Mouse (Mus musculus): ENCODE measurements around the gene Sp2. TPM values are rescaled to one million over a fixed set of nuclear protein-coding genes. Genes with fewer than 3 reads are reported as not detected.

The Sp2 gene
- polyA plus RNA-seq, 1 experiment from 2014 or later: 19.6 TPM

DNA sequence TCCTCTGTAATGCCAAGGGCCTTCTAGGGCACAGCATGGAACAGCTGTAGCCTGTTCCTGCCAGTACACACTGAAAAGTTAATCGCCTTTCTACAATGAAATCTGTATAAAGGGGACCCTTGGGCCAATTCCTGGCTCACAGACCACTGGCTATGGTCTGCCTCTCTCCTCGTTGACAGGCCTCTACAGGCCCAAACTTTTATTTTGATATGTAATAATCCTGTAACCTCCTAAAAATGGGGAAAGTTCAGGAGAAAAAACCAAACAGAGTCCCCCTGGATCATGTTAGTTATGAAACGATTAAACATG is 6.4 kb downstream of the Sp2 start:
- H3K4me3 ChIP-seq (replicated peaks): peak overlapping the region; percentile 94
- H3K9ac ChIP-seq (replicated peaks): peak overlapping the region; percentile 95
- peak overlapping the region; percentile 97 for H3K27ac ChIP-seq
- no peaks in the 10 kb centered on the region for H3K9me3 ChIP-seq
- peaks cover 51% of the 10 kb centered on the region for H3K4me1 ChIP-seq (replicated peaks)
- WGBS: 54% methylated on average over 3 of the region's 3 CpGs
- peaks cover 1% of the 10 kb centered on the region; the same call in 1 of the 2 replicates for H3K27me3 ChIP-seq
- no peaks in the 10 kb centered on the region for H3K36me3 ChIP-seq
- peak overlapping the region; percentile 69 for H3K4me2 ChIP-seq (replicated peaks)
- no peak for ATAC-seq

- WGBS: 83% methylated on average over 10 of the region's 10 CpGs
- H3K4me3 ChIP-seq (replicated peaks): peak overlapping the region; percentile 94
Measured at GRCm38 (mm10) chr11:96975511-96976378, 7.0 kb downstream of the Sp2 start.

DNA sequence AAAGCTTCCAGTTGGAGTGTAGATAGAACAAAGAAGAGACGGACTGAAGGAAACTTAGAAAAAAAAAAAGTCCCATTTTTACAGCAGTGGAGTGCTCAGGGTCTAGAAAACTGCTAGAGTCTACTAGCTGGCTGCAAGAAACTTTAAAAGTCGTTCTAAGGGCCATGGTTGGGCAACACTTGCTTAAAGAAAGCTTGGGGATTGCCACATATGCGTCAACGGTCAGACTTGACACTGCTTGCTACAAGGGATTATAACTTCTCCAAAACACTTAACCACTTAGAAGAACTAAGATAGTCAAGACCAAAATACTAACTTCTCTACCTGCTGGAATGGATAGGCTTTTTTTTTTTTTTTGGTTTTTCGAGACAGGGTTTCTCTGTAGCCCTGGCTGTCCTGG is 7.9 kb downstream of the Sp2 start:
- H3K9me3 ChIP-seq: no peaks in the 10 kb centered on the region
- peaks cover 55% of the 10 kb centered on the region for H3K4me1 ChIP-seq (replicated peaks)
- H3K9ac ChIP-seq (replicated peaks): no peak overlapping the region
- H3K27me3 ChIP-seq: no peaks in the 10 kb centered on the region
- H3K27ac ChIP-seq: no peak overlapping the region
- no peaks in the 10 kb centered on the region for H3K36me3 ChIP-seq
- 87% methylated on average over 5 of the region's 5 CpGs for WGBS
- no peak overlapping the region for H3K4me3 ChIP-seq (replicated peaks)
- H3K4me2 ChIP-seq (replicated peaks): no peak overlapping the region
- ATAC-seq: no peak

More at GRCm38 (mm10) chr11:96975511-96976378, 7.0 kb downstream of the Sp2 start:
- no peaks in the 10 kb centered on the region for H3K9me3 ChIP-seq
- no peaks in the 10 kb centered on the region for H3K27me3 ChIP-seq
- no peaks in the 10 kb centered on the region for H3K36me3 ChIP-seq
- peaks cover 51% of the 10 kb centered on the region for H3K4me1 ChIP-seq (replicated peaks)
- H3K4me2 ChIP-seq (replicated peaks): peak overlapping the region; percentile 69
- H3K9ac ChIP-seq (replicated peaks): peak overlapping the region; percentile 95
- H3K27ac ChIP-seq: peak overlapping the region; percentile 97
- no peak for ATAC-seq

DNA sequence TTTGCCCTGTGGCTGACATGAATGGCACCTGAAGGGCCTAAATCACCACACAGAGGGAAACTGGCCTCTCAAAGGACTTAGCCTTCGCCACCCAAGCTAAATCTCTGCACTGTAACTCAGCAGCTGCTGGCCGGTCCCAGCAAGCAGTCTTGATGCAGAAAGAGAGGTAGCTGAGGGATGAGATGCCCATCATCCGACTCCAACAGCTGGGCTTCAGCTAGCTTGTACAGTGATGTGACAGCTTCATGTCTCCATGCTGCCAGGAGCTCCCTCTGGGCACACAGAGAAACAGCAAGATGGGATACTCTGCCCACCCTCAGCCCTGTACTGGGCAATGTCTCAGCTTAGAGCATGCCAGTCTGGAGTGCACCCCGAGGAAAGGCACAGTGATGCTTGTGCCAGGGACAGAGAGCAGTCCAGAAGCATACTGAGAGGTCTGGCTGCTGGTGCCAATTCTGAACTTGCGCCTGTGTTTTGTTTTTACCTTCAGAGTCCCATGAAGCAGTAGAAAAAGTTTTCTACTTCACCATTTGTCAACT is 9.3 kb downstream of the Sp2 start:
- H3K4me1 ChIP-seq (replicated peaks): peaks cover 61% of the 10 kb centered on the region
- no peak for ATAC-seq
- H3K36me3 ChIP-seq: no peaks in the 10 kb centered on the region
- no peaks in the 10 kb centered on the region for H3K27me3 ChIP-seq
- no peak overlapping the region for H3K4me3 ChIP-seq (replicated peaks)
- peak overlapping the region; percentile 67 for H3K27ac ChIP-seq
- no peak overlapping the region for H3K4me2 ChIP-seq (replicated peaks)
- 87% methylated on average over 5 of the region's 5 CpGs for WGBS
- 0 out of 2 replicates have a peak overlapping the region, but pooled peaks have one; percentile 36 for H3K9ac ChIP-seq (replicated peaks)
- H3K9me3 ChIP-seq: no peaks in the 10 kb centered on the region

DNA sequence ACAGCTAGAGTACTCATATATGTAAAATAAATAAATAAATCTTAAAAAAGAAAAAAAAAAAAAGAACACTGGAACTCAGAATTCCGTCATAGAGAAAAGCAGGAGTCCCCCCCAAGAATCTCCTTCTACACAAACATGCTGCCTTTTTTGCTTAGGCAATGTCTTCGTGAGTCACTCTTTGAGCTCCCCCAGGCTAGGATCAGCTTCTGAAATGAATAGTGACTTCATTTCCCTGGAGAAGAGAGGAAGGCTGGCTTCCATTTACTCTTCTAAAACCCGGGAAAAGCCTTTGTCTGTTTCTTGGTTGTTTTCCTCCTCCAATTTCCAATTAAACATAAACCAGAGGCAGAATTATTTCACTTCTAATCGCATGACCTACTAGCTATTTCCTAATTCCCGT is 9.9 kb downstream of the Sp2 start:
- 74% methylated on average over 5 of the region's 5 CpGs for WGBS
- Histone ChIP-seq H3K4me3 (replicated peaks) (no peak overlapping the region), H3K27me3 (no peaks in the 10 kb centered on the region), H3K9me3 (no peaks in the 10 kb centered on the region), H3K4me2 (replicated peaks) (no peak overlapping the region), H3K36me3 (no peaks in the 10 kb centered on the region), H3K27ac (peak overlapping the region; percentile 67), H3K9ac (replicated peaks) (0 out of 2 replicates have a peak overlapping the region, but pooled peaks have one; percentile 36), H3K4me1 (replicated peaks) (peaks cover 57% of the 10 kb centered on the region)
- no peak for ATAC-seq

- H3K4me3 ChIP-seq (replicated peaks): no peak overlapping the region
Measured at GRCm38 (mm10) chr11:96970341-96970740, 12.4 kb downstream of the Sp2 start.

GRCm38 (mm10) chr11:96969746-96970145 is 13.0 kb downstream of the Sp2 start:
- WGBS: 93% methylated on average over 1 of the region's 1 CpGs
- Histone ChIP-seq H3K4me1 (replicated peaks) (peaks cover 39% of the 10 kb centered on the region), H3K9ac (replicated peaks) (no peak overlapping the region), H3K4me3 (replicated peaks) (no peak overlapping the region), H3K27ac (no peak overlapping the region), H3K27me3 (no peaks in the 10 kb centered on the region), H3K4me2 (replicated peaks) (no peak overlapping the region), H3K36me3 (no peaks in the 10 kb centered on the region), H3K9me3 (no peaks in the 10 kb centered on the region)
- ATAC-seq: no peak

More at GRCm38 (mm10) chr11:96970341-96970740, 12.4 kb downstream of the Sp2 start:
- Histone ChIP-seq H3K27me3 (no peaks in the 10 kb centered on the region), H3K4me1 (replicated peaks) (peaks cover 42% of the 10 kb centered on the region), H3K9ac (replicated peaks) (no peak overlapping the region), H3K36me3 (no peaks in the 10 kb centered on the region), H3K9me3 (no peaks in the 10 kb centered on the region), H3K4me2 (replicated peaks) (no peak overlapping the region), H3K27ac (no peak overlapping the region)
- ATAC-seq: no peak
- 88% methylated on average over 3 of the region's 3 CpGs for WGBS

GRCm38 (mm10) chr11:96969280-96969722 is 13.5 kb downstream of the Sp2 start:
- H3K9me3 ChIP-seq: no peaks in the 10 kb centered on the region
- no peak overlapping the region for H3K4me3 ChIP-seq (replicated peaks)
- H3K27me3 ChIP-seq: no peaks in the 10 kb centered on the region
- H3K36me3 ChIP-seq: no peaks in the 10 kb centered on the region
- WGBS: 77% methylated on average over 5 of the region's 5 CpGs
- ATAC-seq: no peak
- no peak overlapping the region for H3K4me2 ChIP-seq (replicated peaks)
- no peak overlapping the region for H3K27ac ChIP-seq
- H3K9ac ChIP-seq (replicated peaks): no peak overlapping the region
- H3K4me1 ChIP-seq (replicated peaks): peaks cover 35% of the 10 kb centered on the region

DNA sequence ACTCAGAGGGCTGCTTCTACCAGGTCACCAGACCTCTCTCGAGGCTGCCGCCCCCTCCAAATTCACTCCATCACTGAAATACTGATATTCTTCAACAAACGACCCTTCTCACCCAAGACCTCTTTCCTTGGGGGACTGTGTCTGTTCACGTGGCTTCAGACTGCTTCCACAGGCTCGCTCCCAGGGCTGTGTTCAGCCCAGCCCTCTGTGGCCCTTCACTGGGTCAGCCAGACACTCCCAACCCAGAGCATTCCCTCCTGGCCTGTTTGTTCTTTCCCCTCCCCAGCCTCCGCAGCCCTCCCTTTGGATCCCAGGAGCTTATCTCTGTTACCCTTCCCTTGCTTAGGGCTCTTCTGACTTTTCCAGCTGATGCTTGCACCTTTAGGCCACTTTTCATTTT is 14.3 kb downstream of the Sp2 start:
- Histone ChIP-seq H3K4me1 (replicated peaks) (peaks cover 27% of the 10 kb centered on the region), H3K4me3 (replicated peaks) (no peak overlapping the region), H3K36me3 (no peaks in the 10 kb centered on the region), H3K4me2 (replicated peaks) (no peak overlapping the region), H3K27me3 (no peaks in the 10 kb centered on the region), H3K27ac (no peak overlapping the region), H3K9ac (replicated peaks) (no peak overlapping the region), H3K9me3 (no peaks in the 10 kb centered on the region)
- no peak for ATAC-seq
- 74% methylated on average over 6 of the region's 6 CpGs for WGBS

- Histone ChIP-seq H3K27me3 (no peaks in the 10 kb centered on the region), H3K4me1 (replicated peaks) (peaks cover 20% of the 10 kb centered on the region), H3K36me3 (peaks cover 4% of the 10 kb centered on the region), H3K4me3 (replicated peaks) (no peak overlapping the region), H3K4me2 (replicated peaks) (no peak overlapping the region), H3K9ac (replicated peaks) (no peak overlapping the region), H3K9me3 (no peaks in the 10 kb centered on the region), H3K27ac (no peak overlapping the region)
- no peak for ATAC-seq
- 92% methylated on average over 11 of the region's 11 CpGs for WGBS
Measured at GRCm38 (mm10) chr11:96967544-96968269, 15.1 kb downstream of the Sp2 start.

GRCm38 (mm10) chr11:96966914-96967543 is 15.7 kb downstream of the Sp2 start:
- WGBS: 88% methylated on average over 13 of the region's 13 CpGs
- Histone ChIP-seq H3K4me2 (replicated peaks) (no peak overlapping the region), H3K36me3 (peaks cover 11% of the 10 kb centered on the region), H3K9me3 (no peaks in the 10 kb centered on the region), H3K9ac (replicated peaks) (no peak overlapping the region), H3K27me3 (no peaks in the 10 kb centered on the region), H3K27ac (no peak overlapping the region), H3K4me3 (replicated peaks) (no peak overlapping the region), H3K4me1 (replicated peaks) (peaks cover 15% of the 10 kb centered on the region)
- ATAC-seq: no peak

- Histone ChIP-seq H3K4me3 (replicated peaks) (no peak overlapping the region), H3K9me3 (no peaks in the 10 kb centered on the region), H3K4me1 (replicated peaks) (peaks cover 15% of the 10 kb centered on the region), H3K27me3 (no peaks in the 10 kb centered on the region), H3K9ac (replicated peaks) (no peak overlapping the region), H3K4me2 (replicated peaks) (no peak overlapping the region), H3K36me3 (peaks cover 20% of the 10 kb centered on the region), H3K27ac (no peak overlapping the region)
- no peak for ATAC-seq
- 93% methylated on average over 3 of the region's 3 CpGs for WGBS
Measured at GRCm38 (mm10) chr11:96966172-96966571, 16.6 kb downstream of the Sp2 start.

Measured in midbrain, embryonic 13.5 days (tissue).